Mouse (Mus musculus) yolk sac, embryonic 10.5 days (tissue): ENCODE measurements around the gene Rpl21.

Experiments
- DNase-seq: peaks from one replicate; pipeline ENCODE4 v3.0.0-alpha.2; 2017; ENCODE audit warnings: low spot score

Rpl21 gene

GRCm38 (mm10) chr5:146833673-146834201 is 1.0 kb downstream of the Rpl21 start:
- no peak for DNase-seq

GRCm38 (mm10) chr5:146834959-146835358 is 2.3 kb downstream of the Rpl21 start:
- DNase-seq: no peak

- DNase-seq: no peak
Measured at GRCm38 (mm10) chr5:146837967-146838720, 5.5 kb downstream of the Rpl21 start.

GRCm38 (mm10) chr5:146838836-146839648 is 6.4 kb downstream of the Rpl21 start:
- DNase-seq: no peak

- no peak for DNase-seq
Measured at GRCm38 (mm10) chr5:146839760-146840159, 7.1 kb downstream of the Rpl21 start.

GRCm38 (mm10) chr5:146840422-146840821 is 7.7 kb downstream of the Rpl21 start:
- no peak for DNase-seq

- DNase-seq: no peak
Measured at GRCm38 (mm10) chr5:146841301-146841700, 8.6 kb downstream of the Rpl21 start.

- no peak for DNase-seq
Measured at GRCm38 (mm10) chr5:146841996-146842395, 9.3 kb downstream of the Rpl21 start.

GRCm38 (mm10) chr5:146844301-146844941 is 11.7 kb downstream of the Rpl21 start:
- no peak for DNase-seq

- peak; percentile 76 for DNase-seq
Measured at GRCm38 (mm10) chr5:146844945-146845365, 12.3 kb downstream of the Rpl21 start, which contains the start of gene Rasl11a. Gene Rasl11a (plus strand): TSS chr5:146845071.

- DNase-seq: no peak
Measured at GRCm38 (mm10) chr5:146846489-146846888, 13.8 kb downstream of the Rpl21 start.

- no peak for DNase-seq
Measured at GRCm38 (mm10) chr5:146848936-146849582, 16.4 kb downstream of the Rpl21 start.

- DNase-seq: no peak
Measured at GRCm38 (mm10) chr5:146856106-146856505, 23.4 kb downstream of the Rpl21 start.

GRCm38 (mm10) chr5:146857620-146858019 is 24.9 kb downstream of the Rpl21 start:
- DNase-seq: no peak

GRCm38 (mm10) chr5:146858772-146859171 is 26.1 kb downstream of the Rpl21 start:
- no peak for DNase-seq

GRCm38 (mm10) chr5:146859246-146859645 is 26.6 kb downstream of the Rpl21 start:
- DNase-seq: no peak

- DNase-seq: no peak
Measured at GRCm38 (mm10) chr5:146860222-146860998, 27.7 kb downstream of the Rpl21 start.

- DNase-seq: no peak
Measured at GRCm38 (mm10) chr5:146861588-146861987, 28.9 kb downstream of the Rpl21 start.

GRCm38 (mm10) chr5:146865511-146865910 is 32.8 kb downstream of the Rpl21 start:
- no peak for DNase-seq

GRCm38 (mm10) chr5:146866277-146866676 is 33.6 kb downstream of the Rpl21 start:
- DNase-seq: no peak
